Mouse (Mus musculus) C2C12 (cell line): ENCODE measurements around the gene Armc10.

Experiments
- CTCF ChIP-seq: IDR thresholded peaks from one replicate; pipeline ENCODE4 v1.5.1; 2011; ENCODE audit not compliant: control insufficient read depth, insufficient read depth, insufficient read length
- MAX ChIP-seq: IDR thresholded peaks from one replicate; pipeline ENCODE4 v1.6.1; 2011; ENCODE audit warnings: mild to moderate bottlenecking, control low read depth
- MYOD1 ChIP-seq: IDR thresholded peaks from one replicate; pipeline ENCODE4 v1.6.1; 2011; ENCODE audit warnings: low read depth; ENCODE audit not compliant: control insufficient read depth, insufficient read length
- MYOG ChIP-seq: IDR thresholded peaks from one replicate; pipeline ENCODE4 v1.6.1; 2011; ENCODE audit not compliant: control insufficient read depth, insufficient read length; ENCODE audit errors: extremely low read depth
- USF1 ChIP-seq: IDR thresholded peaks from one replicate; pipeline ENCODE4 v1.6.1; 2011; ENCODE audit warnings: low read depth, mild to moderate bottlenecking, control low read depth, moderate library complexity

DNA sequence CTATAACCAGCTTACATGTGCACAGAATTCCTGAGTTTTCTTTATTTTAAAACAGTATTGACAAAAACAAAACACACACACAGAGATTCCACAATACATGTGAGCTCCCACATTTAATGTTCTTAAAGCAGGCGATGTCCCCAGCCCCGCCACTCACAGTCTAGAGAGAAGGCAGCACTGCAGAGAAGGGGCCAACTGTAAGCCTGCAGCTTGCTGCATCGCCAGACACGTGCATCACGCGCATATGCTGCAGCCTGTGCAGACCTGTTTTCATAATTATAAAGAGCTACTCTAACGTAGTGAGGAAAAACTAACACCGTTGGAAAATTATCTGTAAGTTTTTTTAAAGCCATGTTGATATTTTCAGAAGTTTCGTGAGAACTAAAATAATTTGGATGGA, 28.1 kb downstream of the Armc10 start:
- TF ChIP-seq CTCF, result no peak
- TF ChIP-seq USF1, result no peak
- no peak for TF ChIP-seq MYOG
- no peak for TF ChIP-seq MYOD1
- TF ChIP-seq MAX, result no peak
